Mouse (Mus musculus): ENCODE measurements around the gene Sbno2.

DNA sequence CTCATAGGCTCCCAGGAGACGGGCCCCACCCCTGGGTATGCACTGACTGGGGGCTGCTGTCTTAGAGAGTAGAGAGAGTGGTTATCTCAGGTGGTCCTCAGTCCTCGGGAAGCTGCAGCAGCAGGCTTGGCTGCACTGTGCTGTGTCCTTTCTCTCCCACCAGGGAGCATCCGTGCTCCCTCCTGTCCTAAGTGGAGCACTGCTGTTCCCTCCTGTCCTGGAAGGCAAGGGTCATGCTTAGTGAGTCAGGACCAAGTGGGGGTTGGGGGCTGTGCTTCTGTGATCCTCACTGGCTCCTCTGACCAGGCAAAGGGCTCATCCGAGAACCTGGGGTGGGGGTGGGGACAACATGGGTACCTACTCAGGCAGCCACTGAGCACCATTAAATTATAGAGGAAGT lies 16.2 kb downstream of the Sbno2 start:
- TF ChIP-seq MAFK (IDR thresholded peaks at IDR 0.05; ENCODE audit: insufficient replicate concordance, low read length) (no peak), NELFE (IDR thresholded peaks at IDR 0.05; ENCODE audit: low read depth, low read length) (no peak), CTCF (conservative IDR thresholded peaks at IDR 0.05 in 1 of 2, IDR thresholded peaks at IDR 0.05 in 1 of 2; ENCODE audit: low read depth in 2 of 2, low read length in 2 of 2) (no peak), POLR2A (IDR thresholded peaks at IDR 0.05; ENCODE audit: low read depth, low read length) (no peak), ZMIZ1 (IDR thresholded peaks at IDR 0.05; ENCODE audit: low read depth, low read length) (no peak), E2F4 (IDR thresholded peaks at IDR 0.05; ENCODE audit: insufficient replicate concordance, low read depth, low read length) (no peak), MAX (IDR thresholded peaks at IDR 0.05; ENCODE audit: low read length) (no peak), NRF1 (IDR thresholded peaks at IDR 0.05; ENCODE audit: low read depth, low read length) (no peak)

Data from CH12.LX (cell line).